Mouse (Mus musculus) neural tube, embryonic 12.5 days (tissue): ENCODE measurements around the gene Ube2h. TPM values are rescaled to one million over a fixed set of nuclear protein-coding genes. Genes with fewer than 3 reads are reported as not detected.

ENCODE experiments used
- ATAC-seq: fragments of 200-750 bp; cut with Nextera tagmentation; 2 replicates; pipeline ENCODE4 v1.8.0; 2017; ENCODE audit warnings: low read depth, mild to moderate bottlenecking, moderate TSS enrichment, moderate library complexity; ENCODE audit not compliant: low FRiP score
- H3K27ac ChIP-seq: fragments of 300-500 bp; sonication (generic); 2 replicates; pipeline ENCODE4 v1.5.1; 2016
- H3K27me3 ChIP-seq: fragments of 300-500 bp; sonication (generic); replicated peaks from 2 replicates; pipeline ENCODE4 v1.6.1; 2016; ENCODE audit warnings: mild to moderate bottlenecking
- H3K36me3 ChIP-seq: fragments of 300-500 bp; sonication (generic); 2 replicates; pipeline ENCODE4 v1.6.1; 2016; ENCODE audit warnings: mild to moderate bottlenecking
- H3K4me1 ChIP-seq: fragments of 300-500 bp; sonication (generic); 2 replicates; pipeline ENCODE4 v1.6.1; 2016
- H3K4me2 ChIP-seq: fragments of 300-500 bp; sonication (generic); replicated peaks from 2 replicates; pipeline ENCODE4 v1.6.1; 2016; ENCODE audit warnings: mild to moderate bottlenecking
- H3K4me3 ChIP-seq: fragments of 300-500 bp; sonication (generic); 2 replicates; pipeline ENCODE4 v1.5.1; 2016
- H3K9ac ChIP-seq: fragments of 300-500 bp; sonication (generic); 2 replicates; pipeline ENCODE4 v1.6.1; 2016; ENCODE audit warnings: mild to moderate bottlenecking
- H3K9me3 ChIP-seq: fragments of 300-500 bp; sonication (generic); 2 replicates; pipeline ENCODE4 v1.6.1; 2016; ENCODE audit warnings: mild to moderate bottlenecking
- WGBS: fragments of 180-500 bp; shearing (Covaris S2); methylation state at CpG from one replicate; pipeline ENCODE4 v1.1.7; 2016; 5-methylcytosine and 5-hydroxymethylcytosine counted together
- polyA plus RNA-seq: library from polyadenylated mRNA; unstranded; fragments of >200 nt; fragmentation: Nextera tagmentation; extraction: Ambion mirVana; gene quantifications from 2 replicates; pipeline ENCODE4 v1.2.1, GENCODE M21; 2016

The Ube2h gene
- polyA plus RNA-seq, 1 experiment from 2014 or later = 69.9 TPM

DNA sequence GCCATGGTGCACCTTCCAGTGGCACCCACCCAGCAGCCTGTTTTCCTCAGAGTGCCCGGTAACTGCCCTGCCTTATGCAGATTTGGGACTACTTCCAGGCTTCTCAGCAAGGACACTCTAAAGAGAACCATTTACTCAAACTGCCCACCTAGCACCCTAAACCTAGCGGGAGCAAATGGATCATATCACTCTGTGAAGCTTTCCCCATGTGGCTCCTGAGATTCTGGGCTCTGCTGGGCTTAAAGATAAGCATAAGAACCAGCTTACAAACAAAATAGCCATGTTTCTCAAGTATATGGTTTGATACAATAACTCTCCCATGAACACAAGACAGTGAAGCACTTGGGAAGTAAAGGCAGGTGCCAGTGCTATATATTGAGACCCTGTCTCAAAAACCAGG lies 11.8 kb downstream of the Ube2h start:
- no peaks in the 10 kb centered on the region for H3K4me1 ChIP-seq
- no peak for ATAC-seq
- H3K27me3 ChIP-seq = no peaks in the 10 kb centered on the region
- H3K27ac ChIP-seq = no peak overlapping the region
- no peak overlapping the region for H3K9ac ChIP-seq
- peaks cover 11% of the 10 kb centered on the region for H3K36me3 ChIP-seq
- H3K4me3 ChIP-seq = no peak overlapping the region
- 97% methylated on average over 2 of the region's 2 CpGs for WGBS
- H3K9me3 ChIP-seq = no peaks in the 10 kb centered on the region
- no peak overlapping the region for H3K4me2 ChIP-seq

DNA sequence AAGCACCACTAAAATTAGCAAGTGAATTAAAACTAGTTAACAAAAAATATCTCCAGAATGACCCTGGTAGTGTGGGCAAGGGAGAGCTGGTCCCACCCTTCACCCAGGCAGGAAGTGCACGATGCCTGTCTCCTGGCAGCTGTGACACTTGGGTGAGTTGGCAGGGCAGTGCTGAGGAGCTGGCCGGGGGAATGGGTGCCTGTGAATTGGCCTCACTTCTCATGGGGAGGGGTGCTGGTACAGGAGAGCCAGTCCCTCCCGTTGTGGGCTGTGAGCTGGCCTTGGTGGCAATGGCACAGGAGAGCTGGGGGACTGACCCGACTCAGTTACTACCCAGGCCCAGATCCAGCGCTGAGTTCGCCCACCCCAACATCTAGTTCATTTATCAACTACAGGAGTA lies 16.4 kb downstream of the Ube2h start:
- Histone ChIP-seq H3K9ac (no peak overlapping the region), H3K9me3 (no peaks in the 10 kb centered on the region), H3K36me3 (peaks cover 29% of the 10 kb centered on the region), H3K4me3 (no peak overlapping the region), H3K4me1 (no peaks in the 10 kb centered on the region), H3K4me2 (no peak overlapping the region), H3K27ac (no peak overlapping the region), H3K27me3 (no peaks in the 10 kb centered on the region)
- WGBS = 83% methylated on average over 6 of the region's 6 CpGs
- ATAC-seq = no peak

DNA sequence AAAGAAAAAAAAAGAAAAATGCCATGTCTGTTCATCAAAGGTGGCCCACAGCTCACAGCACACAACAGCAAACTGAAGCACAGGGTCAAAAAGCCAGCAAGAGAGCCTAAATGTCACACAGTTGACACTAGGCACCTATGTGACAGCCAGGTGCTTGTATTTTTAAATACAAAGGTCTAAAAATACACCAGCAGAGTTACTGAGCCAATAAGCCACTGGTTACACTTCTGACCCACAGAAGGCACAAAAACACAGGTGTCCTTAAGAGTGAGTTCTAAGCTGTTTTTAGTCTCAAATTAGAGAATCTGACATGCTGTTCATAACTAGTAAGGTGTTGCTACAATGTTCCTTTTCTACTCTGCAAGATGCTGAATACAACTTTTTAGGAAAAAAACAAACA lies 17.7 kb downstream of the Ube2h start:
- Histone ChIP-seq H3K9me3 (no peaks in the 10 kb centered on the region), H3K27ac (no peak overlapping the region), H3K36me3 (peaks cover 31% of the 10 kb centered on the region), H3K4me3 (no peak overlapping the region), H3K9ac (no peak overlapping the region), H3K27me3 (no peaks in the 10 kb centered on the region), H3K4me1 (no peaks in the 10 kb centered on the region), H3K4me2 (no peak overlapping the region)
- ATAC-seq = no peak

DNA sequence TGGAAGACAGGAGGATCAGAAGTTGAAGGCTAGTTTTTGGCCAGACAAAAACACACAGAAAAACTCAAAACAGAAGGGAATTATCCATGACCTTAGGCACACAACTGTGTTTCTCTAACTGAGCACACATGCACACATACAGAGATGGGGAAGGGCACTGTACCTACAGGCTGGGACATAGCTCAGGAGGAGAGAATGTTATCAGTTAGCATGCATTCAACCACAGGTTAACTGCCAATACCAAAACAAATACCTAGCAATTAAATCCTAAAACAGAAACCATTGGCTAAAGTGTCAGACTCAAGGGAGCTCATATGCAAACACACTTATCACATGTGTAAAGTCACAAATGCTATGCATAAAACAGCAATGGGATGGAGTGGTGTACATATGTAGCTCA lies 20.2 kb downstream of the Ube2h start:
- no peak overlapping the region for H3K4me2 ChIP-seq
- H3K36me3 ChIP-seq = peaks cover 44% of the 10 kb centered on the region
- H3K27ac ChIP-seq = no peak overlapping the region
- no peaks in the 10 kb centered on the region for H3K9me3 ChIP-seq
- H3K4me1 ChIP-seq = no peaks in the 10 kb centered on the region
- H3K9ac ChIP-seq = no peak overlapping the region
- no peak overlapping the region for H3K4me3 ChIP-seq
- ATAC-seq = no peak
- H3K27me3 ChIP-seq = no peaks in the 10 kb centered on the region

DNA sequence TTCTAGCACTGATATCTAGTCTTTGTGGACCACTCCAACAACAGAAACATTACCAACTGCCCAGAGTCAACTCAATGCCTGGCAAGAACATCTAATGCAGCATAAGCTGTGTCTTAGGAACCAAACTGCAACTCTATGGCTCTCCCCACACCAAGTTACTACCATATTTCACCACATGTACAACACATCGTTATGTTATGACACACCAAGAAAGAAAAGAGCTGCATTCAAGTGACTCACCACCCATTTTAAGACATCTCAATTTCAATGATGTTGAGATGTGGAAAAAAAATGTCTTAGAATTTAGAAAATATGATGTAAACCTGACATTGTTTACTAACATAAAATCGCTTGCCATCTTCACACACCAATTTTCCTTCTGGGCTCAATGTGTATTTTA lies 22.0 kb downstream of the Ube2h start:
- H3K4me2 ChIP-seq = no peak overlapping the region
- WGBS = 91% methylated on average over 2 of the region's 2 CpGs
- peaks cover 49% of the 10 kb centered on the region for H3K36me3 ChIP-seq
- H3K4me1 ChIP-seq = no peaks in the 10 kb centered on the region
- no peak for ATAC-seq
- no peak overlapping the region for H3K4me3 ChIP-seq
- H3K9me3 ChIP-seq = no peaks in the 10 kb centered on the region
- no peaks in the 10 kb centered on the region for H3K27me3 ChIP-seq
- no peak overlapping the region for H3K27ac ChIP-seq
- H3K9ac ChIP-seq = no peak overlapping the region

DNA sequence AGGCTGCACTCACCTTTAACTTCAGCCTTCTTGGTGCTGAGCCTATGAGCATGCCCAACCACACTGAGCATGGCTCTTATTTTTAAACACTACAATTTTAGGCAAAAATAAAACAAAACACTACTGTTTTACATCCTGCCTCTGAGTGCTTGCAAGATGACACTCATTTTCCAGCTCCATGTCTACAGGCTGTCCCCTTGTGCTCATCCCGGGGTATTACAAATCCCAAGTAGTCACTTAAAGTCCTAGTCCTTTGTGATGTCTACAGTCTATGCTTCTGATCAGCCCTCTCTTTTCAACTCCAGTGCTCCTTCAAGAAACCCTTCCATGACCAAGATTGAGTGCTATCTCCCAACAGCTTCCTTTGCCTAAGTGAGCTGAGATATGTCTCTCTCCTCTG lies 26.0 kb downstream of the Ube2h start:
- no peak overlapping the region for H3K4me3 ChIP-seq
- no peak overlapping the region for H3K27ac ChIP-seq
- WGBS = 86% methylated on average over 1 of the region's 1 CpGs
- peaks cover 44% of the 10 kb centered on the region for H3K36me3 ChIP-seq
- no peaks in the 10 kb centered on the region for H3K27me3 ChIP-seq
- ATAC-seq = no peak
- H3K4me1 ChIP-seq = peaks cover 2% of the 10 kb centered on the region; the same call in 1 of the 2 replicates
- H3K4me2 ChIP-seq = no peak overlapping the region
- no peaks in the 10 kb centered on the region for H3K9me3 ChIP-seq
- no peak overlapping the region for H3K9ac ChIP-seq

DNA sequence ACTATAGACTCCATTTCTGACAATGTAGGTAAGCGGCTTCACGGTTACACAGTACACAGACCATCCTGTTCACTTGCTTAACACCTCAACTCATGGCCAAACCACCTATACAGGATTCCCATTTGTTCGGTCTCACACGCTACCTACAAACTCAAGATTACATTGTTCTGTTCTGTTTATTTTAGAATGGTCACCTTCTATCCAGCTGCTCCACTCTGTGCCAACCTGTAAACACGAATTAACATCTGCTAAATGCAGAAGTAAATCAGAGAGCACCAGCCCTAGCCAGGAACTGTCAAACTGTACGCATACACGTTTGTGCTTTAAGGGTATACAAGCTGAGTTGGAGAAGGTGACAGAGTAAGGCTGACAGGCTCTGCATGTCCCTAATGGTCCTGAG lies 27.5 kb downstream of the Ube2h start:
- H3K27ac ChIP-seq = no peak overlapping the region

DNA sequence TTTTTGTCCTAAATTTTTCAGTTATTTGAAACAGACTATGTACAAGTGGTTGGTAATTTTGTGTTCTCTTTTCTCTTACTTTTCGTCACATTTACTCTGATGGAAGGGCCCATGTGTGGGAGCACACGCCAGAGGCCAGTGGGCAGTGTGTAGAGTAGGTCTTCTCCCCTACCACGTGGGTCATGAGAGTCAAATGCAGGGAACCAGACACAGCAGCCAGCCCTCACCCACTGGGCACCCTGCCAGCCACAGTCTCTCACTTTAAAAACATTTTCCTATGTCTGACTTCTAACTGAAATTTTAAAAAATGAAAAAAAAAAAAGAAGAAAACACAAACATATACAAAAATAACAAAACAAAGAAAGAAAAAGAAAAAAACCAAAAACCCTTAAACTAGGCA lies 28.0 kb downstream of the Ube2h start:
- Histone ChIP-seq H3K27me3 (no peaks in the 10 kb centered on the region), H3K36me3 (peaks cover 38% of the 10 kb centered on the region), H3K4me2 (no peak overlapping the region), H3K4me1 (peaks cover 2% of the 10 kb centered on the region), H3K9me3 (no peaks in the 10 kb centered on the region), H3K27ac (no peak overlapping the region), H3K9ac (no peak overlapping the region), H3K4me3 (no peak overlapping the region)
- ATAC-seq = no peak
- 76% methylated on average over 3 of the region's 3 CpGs for WGBS

More for the DNA sequence above, 27.5 kb downstream of the Ube2h start:
- H3K9me3 ChIP-seq = no peaks in the 10 kb centered on the region
- no peak overlapping the region for H3K4me2 ChIP-seq
- no peak for ATAC-seq
- H3K27me3 ChIP-seq = no peaks in the 10 kb centered on the region
- no peak overlapping the region for H3K9ac ChIP-seq
- H3K4me1 ChIP-seq = peaks cover 2% of the 10 kb centered on the region
- H3K36me3 ChIP-seq = peaks cover 38% of the 10 kb centered on the region
- 92% methylated on average over 7 of the region's 7 CpGs for WGBS
- no peak overlapping the region for H3K4me3 ChIP-seq

DNA sequence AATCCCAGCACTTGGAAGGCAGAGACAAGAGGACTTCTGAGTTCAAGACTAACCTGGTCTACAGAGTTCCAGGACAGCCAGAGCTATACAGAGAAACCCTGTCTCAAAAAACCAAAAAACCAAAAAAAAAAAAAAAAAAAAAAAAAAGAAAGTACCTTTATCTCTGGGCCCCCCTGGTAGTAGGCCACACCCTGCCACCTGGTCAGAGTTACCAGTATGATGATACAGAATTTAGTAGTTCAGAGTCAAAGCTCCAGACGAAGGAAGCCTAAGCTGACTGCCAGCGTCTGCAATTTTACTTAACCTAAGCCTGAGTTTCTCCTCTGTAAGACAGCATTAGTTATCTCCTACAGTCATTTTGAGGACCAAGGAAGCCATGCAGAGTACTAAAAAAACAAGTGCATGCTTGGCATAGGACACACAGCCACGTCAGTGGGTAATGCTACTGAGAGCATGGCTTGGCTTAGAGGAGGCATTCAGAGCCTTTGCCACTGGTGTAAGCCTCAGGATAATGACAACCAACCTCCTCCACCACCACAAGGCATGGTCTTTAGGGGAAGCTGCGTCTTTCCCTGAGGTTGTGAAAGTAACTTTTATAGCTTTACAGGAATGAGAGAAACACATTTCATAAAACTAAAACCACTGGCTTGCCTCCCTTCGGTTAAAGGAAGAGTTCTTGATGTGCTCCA lies 29.0 kb downstream of the Ube2h start:
- Histone ChIP-seq H3K4me1 (peaks cover 2% of the 10 kb centered on the region), H3K9ac (no peak overlapping the region), H3K4me3 (no peak overlapping the region), H3K9me3 (no peaks in the 10 kb centered on the region), H3K36me3 (peaks cover 37% of the 10 kb centered on the region), H3K27me3 (no peaks in the 10 kb centered on the region), H3K4me2 (no peak overlapping the region), H3K27ac (no peak overlapping the region)
- no peak for ATAC-seq
- WGBS = 89% methylated on average over 5 of the region's 5 CpGs

DNA sequence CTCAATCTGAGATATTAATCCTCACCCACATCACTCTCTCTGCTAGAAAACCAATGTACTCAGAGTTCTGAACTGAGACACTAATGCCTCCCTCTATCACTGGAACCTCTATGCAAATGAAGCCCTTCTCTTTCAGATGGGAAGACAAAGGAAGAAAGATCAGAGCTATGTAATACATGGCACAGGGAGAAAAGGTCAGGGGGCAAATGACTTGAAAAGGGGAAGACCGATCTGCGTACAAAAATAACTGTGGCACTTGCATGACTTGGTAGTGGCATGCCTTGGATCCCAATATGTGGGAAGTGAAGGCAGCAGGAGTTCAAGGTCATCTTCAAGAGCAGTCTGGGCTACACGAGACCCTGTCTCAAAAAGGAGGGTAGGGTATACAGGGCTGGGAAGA lies 31.4 kb downstream of the Ube2h start:
- no peak overlapping the region for H3K27ac ChIP-seq
- H3K4me2 ChIP-seq = no peak overlapping the region
- no peak overlapping the region for H3K9ac ChIP-seq
- no peaks in the 10 kb centered on the region for H3K27me3 ChIP-seq
- H3K4me3 ChIP-seq = no peak overlapping the region
- peaks cover 33% of the 10 kb centered on the region; the same call in 1 of the 2 replicates for H3K36me3 ChIP-seq
- no peaks in the 10 kb centered on the region for H3K9me3 ChIP-seq
- H3K4me1 ChIP-seq = peaks cover 2% of the 10 kb centered on the region
- 33% methylated on average over 3 of the region's 3 CpGs for WGBS
- ATAC-seq = no peak

DNA sequence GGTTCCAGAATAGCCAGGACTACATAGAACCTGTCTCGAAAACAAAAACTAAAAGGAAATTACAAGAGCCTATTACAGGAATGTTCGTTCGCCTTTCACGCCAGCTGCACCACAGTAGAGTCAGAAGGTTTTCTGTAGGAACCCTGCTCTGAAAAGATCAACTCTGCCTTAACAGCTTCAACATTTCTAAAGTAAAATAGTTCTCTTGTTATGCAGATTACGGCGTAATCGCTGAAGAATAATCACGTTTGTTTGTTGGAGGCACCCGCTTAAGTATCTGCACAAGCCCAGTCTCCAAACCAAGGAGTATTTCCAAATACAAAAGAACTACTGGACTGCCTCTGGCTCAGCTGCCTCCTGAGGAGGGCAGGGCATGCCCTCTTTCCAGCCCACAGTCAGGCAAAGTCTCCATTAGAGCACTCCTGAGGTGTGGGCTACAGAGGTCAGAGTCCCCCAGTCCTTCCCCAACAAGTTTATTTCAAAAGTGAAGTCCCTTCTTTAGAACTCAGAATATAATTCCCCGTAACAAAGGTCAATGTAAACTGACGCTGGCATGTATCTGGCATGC lies 31.9 kb downstream of the Ube2h start:
- WGBS = 60% methylated on average over 11 of the region's 11 CpGs

DNA sequence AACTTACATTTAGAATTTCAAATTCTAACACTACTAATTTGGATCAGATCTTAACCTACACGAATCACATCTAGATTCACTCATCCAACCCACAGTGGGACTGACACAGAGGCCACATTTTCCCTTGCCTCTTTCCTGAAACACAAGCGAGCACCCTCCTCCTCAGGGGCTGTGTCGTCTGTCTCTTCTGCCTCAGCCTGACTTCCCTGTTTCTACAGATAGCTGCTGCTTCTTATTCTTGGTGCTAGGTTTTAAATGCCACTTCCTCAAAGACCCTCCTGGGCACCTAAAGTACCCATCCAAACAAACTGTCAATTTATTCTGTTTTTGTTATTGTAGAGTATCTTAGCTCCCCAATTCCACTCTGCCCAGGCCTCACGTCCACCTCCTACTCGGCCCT lies 34.5 kb downstream of the Ube2h start:
- Histone ChIP-seq H3K27ac (no peak overlapping the region), H3K36me3 (peaks cover 38% of the 10 kb centered on the region; the same call in 1 of the 2 replicates), H3K9ac (no peak overlapping the region)

More for the DNA sequence above, 31.9 kb downstream of the Ube2h start:
- H3K9me3 ChIP-seq = no peaks in the 10 kb centered on the region
- ATAC-seq = no peak
- peaks cover 2% of the 10 kb centered on the region for H3K4me1 ChIP-seq
- H3K27ac ChIP-seq = no peak overlapping the region
- H3K9ac ChIP-seq = no peak overlapping the region
- H3K4me3 ChIP-seq = no peak overlapping the region
- H3K27me3 ChIP-seq = no peaks in the 10 kb centered on the region
- peaks cover 37% of the 10 kb centered on the region; the same call in 1 of the 2 replicates for H3K36me3 ChIP-seq
- no peak overlapping the region for H3K4me2 ChIP-seq

DNA sequence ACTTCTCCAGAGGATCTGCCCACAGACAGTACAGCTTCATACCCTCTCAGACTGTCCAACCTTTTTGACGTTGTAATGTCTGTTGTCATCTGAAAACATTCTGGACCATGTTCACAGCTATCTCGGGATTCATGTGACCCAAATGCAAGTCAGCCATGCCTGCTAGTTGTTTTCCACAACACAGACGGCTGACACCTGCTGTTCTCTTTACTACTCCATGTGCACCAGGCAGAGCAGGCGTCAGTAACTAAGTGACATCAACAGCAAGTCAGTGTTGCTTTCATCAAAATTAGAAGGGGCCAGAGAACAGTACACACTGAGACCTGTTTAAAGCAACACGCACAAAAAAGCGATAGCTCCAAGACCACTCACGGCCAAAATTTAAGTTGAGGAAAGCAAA lies 36.9 kb downstream of the Ube2h start:
- no peak overlapping the region for H3K9ac ChIP-seq
- no peaks in the 10 kb centered on the region for H3K9me3 ChIP-seq
- H3K27ac ChIP-seq = no peak overlapping the region
- 91% methylated on average over 7 of the region's 7 CpGs for WGBS
- no peak overlapping the region for H3K4me2 ChIP-seq
- ATAC-seq = no peak
- no peaks in the 10 kb centered on the region for H3K4me1 ChIP-seq
- H3K27me3 ChIP-seq = no peaks in the 10 kb centered on the region
- no peak overlapping the region for H3K4me3 ChIP-seq
- peaks cover 38% of the 10 kb centered on the region; the same call in 1 of the 2 replicates for H3K36me3 ChIP-seq

More for the DNA sequence above, 34.5 kb downstream of the Ube2h start:
- Histone ChIP-seq H3K4me1 (peaks cover 2% of the 10 kb centered on the region), H3K4me2 (no peak overlapping the region), H3K27me3 (no peaks in the 10 kb centered on the region), H3K4me3 (no peak overlapping the region), H3K9me3 (no peaks in the 10 kb centered on the region)
- ATAC-seq = no peak
- 83% methylated on average over 5 of the region's 5 CpGs for WGBS
